Mouse (Mus musculus): Measurements from ENCODE around the gene Fam107b. TPM values are rescaled to one million over a fixed set of nuclear protein-coding genes. Genes with fewer than 3 reads are reported as not detected.

The Fam107b gene
- total RNA-seq, 2 experiments from 2014 or later, result 51.1 to 98.2 TPM

DNA sequence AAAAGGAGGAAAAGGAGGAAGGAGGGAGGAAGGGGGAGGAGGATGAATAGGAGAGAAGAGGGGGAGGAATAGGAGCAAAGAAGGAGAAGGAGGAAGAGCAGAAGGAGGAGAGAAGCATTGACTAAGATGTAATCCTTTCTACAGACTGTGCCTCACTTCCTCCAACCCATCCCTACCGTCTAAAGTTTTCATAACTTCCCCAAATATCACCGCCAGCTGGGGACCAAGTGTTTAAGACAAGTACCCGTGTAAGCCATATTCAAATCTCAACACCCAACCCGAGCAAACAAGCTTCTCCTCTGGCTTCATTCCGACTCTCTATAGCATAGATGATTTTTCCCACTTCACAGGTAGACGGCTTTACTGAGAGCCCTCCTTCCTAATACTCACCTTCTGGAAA is 86.5 kb downstream of the Fam107b start:
- no peak for ATAC-seq (replicated peaks; ENCODE audit: low FRiP score, low TSS enrichment, poor library complexity, severe bottlenecking)

DNA sequence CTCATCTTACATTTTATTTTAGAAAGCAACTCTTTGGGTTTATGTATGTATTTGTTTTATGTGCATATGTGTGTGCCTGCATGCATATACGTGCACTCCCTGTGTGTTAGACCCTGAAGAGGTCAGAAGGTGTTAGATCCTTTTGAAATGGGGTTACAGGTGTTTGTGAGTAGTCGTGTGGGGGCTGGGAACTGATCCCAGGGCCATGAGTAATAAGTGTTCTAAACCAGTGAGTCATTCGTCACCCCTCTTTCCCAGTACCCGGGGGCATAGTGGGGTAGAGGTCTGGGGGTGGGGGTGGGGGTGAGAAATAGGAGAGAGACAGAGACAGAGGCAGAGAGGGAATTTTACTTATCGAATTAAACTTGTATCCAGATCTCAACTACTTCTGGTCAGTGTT is 87.1 kb downstream of the Fam107b start:
- no peak for ATAC-seq (replicated peaks; ENCODE audit: low FRiP score, low TSS enrichment, poor library complexity, severe bottlenecking)

DNA sequence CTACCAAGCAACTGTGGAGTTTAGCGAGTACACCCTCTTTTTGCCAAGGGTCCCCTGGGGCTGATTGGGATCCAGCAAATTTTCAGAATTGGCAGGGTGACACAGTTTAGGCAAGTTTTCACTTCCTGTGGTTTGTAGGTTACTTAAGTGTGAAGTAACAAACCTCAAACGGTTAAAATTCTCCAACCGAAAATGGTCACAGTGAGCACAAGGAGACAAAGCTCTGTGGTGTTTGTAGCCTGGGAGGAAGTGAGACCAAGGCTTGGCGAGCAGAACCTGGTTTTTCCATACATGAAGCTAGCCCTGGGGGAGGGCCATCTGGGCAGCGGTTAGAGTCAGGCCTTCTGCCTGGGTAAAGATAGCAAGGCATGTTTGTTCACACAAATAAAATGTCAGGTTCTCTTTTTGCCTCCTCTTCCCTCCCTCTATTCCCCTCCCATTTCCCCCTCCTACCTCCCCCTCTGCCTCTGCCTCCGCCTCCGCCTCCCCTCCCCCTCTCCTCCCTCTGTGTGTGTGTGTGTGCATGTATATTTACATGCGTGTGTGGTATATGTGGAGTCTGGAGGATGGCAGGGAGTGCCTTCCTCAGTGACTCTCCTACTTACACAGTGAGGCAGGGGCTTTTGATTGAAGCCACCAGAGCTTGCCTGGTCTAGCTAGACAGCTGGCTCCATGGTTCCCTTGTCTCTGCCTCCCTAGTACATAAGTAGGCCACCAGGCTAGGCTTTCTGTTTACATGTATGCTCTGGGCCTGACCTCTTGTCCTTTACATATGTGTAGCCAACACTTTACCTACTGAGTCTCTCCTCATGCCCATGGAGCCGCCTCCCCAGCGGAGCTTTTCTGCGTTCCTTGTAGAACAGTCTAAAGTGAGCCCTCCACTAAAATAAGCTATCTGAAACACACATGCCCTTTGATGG is 87.8 kb downstream of the Fam107b start:
- peak; percentile 93 for ATAC-seq (replicated peaks; ENCODE audit: low FRiP score, low TSS enrichment, poor library complexity, severe bottlenecking)

DNA sequence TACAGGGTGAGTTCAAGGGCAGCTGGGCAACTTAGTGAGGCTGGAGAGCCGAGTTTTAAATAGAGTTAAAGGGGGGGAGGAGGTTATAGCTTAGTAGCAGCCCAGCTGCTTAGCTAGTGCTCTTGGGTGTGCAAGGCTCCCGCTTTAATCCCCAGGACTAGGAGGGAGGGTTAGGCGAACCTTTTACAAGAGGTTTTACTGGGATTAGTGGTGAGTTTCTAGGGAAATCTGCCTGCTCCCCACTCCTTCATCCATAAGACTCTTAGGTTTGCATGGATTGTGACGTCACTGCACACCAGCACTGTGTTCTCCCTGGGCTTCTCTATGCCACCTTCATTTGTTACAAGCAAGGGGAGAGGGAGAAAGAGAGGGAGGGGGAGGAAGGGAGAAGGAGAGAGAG is 88.6 kb downstream of the Fam107b start:
- no peak for ATAC-seq (replicated peaks; ENCODE audit: low FRiP score, low TSS enrichment, poor library complexity, severe bottlenecking)

DNA sequence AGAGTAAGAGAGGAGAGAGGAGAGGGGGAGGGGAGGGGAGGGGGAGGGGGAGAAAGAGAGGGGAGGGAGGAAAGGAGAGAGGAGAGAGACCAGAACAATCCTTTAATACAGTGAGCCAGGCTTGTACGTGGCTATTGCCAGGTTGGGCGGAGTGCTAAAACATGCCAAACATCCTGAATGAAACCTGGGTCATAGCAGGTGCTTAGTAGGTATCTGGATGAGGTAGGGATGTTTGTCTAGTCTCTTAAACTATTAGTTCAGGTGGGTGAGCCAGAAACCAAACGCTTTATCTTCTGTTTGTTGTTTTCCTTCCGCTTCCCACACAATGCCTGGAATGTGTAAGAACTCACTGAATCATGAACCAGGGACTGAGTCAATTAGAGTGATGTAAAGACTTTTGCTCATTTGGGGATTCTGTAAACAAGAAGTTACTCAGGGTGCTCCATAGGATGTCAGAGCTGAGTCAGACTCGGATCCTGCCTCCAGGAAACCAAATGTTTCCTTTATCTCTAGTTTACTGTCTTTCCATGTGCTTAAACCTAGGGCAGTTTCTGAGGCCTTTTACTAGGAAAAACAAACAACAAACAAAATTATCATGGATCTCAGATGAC is 89.1 kb downstream of the Fam107b start:
- no peak for ATAC-seq (replicated peaks; ENCODE audit: low FRiP score, low TSS enrichment, poor library complexity, severe bottlenecking)

- ATAC-seq (replicated peaks; ENCODE audit: low FRiP score, low TSS enrichment, poor library complexity, severe bottlenecking), result peak; percentile 26; the same call in 1 of the 2 replicates
Measured at GRCm38 (mm10) chr2:3664086-3664485, 93.8 kb downstream of the Fam107b start.

GRCm38 (mm10) chr2:3668682-3669081 is 98.4 kb downstream of the Fam107b start:
- no peak for ATAC-seq (replicated peaks; ENCODE audit: low FRiP score, low TSS enrichment, poor library complexity, severe bottlenecking)

GRCm38 (mm10) chr2:3669646-3670045 is 99.4 kb downstream of the Fam107b start:
- no peak for ATAC-seq (replicated peaks; ENCODE audit: low FRiP score, low TSS enrichment, poor library complexity, severe bottlenecking)

GRCm38 (mm10) chr2:3672654-3673367 is 102.5 kb downstream of the Fam107b start:
- ATAC-seq (replicated peaks; ENCODE audit: low FRiP score, low TSS enrichment, poor library complexity, severe bottlenecking), result no peak

- ATAC-seq (replicated peaks; ENCODE audit: low FRiP score, low TSS enrichment, poor library complexity, severe bottlenecking), result no peak
Measured at GRCm38 (mm10) chr2:3675481-3675880, 105.2 kb downstream of the Fam107b start.

DNA sequence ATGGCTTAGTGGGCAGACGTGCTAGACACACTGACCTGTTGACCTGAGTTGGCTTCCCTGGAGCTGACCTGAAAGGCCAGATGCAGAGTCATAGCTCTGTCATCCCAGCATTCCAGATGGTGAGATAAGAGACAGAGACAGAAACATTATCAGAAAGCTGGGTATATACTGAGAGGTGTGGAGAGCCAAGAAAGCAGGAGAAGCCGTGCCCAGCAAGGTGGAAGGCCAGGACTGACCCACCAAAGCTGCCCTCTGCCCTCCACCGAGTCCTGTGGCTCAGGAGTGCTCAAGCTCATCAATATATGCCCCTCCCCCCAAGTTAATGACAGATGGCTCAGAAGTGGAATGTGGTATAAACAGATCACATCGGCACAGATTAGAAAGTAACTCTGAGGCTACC is 112.4 kb downstream of the Fam107b start:
- ATAC-seq (replicated peaks; ENCODE audit: low FRiP score, low TSS enrichment, poor library complexity, severe bottlenecking), result no peak

DNA sequence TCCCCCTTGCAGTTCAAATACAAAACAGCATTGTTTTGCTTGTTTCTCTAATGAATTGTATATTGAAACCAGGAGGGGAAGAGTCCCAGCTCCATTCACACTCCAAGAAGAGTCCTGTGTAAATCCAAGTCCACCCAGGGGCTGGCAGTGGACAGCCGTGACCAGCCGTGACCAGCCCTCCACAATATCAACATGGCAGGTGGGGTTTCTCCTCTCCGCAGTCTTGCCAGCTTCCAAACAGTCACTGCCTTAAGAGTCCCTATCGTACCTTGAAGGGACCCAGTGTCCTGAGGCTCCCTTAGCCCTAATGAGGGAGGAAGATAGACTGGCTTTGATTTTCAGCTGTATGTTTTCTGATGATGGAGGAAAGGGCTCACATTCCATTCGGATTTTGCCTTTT is 113.1 kb downstream of the Fam107b start:
- no peak for ATAC-seq (replicated peaks; ENCODE audit: low FRiP score, low TSS enrichment, poor library complexity, severe bottlenecking)

DNA sequence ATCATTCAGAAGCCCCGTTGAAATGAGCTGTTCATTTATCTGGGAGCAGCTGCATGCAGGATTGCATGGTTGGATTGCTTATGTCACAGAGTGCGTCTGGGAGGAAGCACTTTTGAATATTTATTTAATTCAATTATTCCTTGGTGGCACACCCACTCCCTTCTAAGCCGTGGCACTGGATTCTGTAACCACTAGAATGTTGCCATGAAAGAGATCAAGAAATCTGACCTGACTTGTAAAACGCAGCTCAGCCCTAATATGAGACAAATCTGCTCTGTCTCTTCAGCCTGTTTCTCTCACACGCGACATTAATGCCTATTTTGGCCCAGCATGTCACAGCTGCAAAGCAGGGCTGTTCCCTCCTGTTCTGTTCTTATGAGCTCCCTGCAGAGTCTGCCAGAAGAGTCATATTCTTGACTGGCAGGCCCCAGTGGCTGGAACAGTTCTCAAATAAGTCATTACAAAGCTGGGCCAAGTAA is 113.5 kb downstream of the Fam107b start:
- ATAC-seq (replicated peaks; ENCODE audit: low FRiP score, low TSS enrichment, poor library complexity, severe bottlenecking), result no peak

- no peak for ATAC-seq (replicated peaks; ENCODE audit: low FRiP score, low TSS enrichment, poor library complexity, severe bottlenecking)
Measured at GRCm38 (mm10) chr2:3690221-3690620, 119.9 kb downstream of the Fam107b start.

DNA sequence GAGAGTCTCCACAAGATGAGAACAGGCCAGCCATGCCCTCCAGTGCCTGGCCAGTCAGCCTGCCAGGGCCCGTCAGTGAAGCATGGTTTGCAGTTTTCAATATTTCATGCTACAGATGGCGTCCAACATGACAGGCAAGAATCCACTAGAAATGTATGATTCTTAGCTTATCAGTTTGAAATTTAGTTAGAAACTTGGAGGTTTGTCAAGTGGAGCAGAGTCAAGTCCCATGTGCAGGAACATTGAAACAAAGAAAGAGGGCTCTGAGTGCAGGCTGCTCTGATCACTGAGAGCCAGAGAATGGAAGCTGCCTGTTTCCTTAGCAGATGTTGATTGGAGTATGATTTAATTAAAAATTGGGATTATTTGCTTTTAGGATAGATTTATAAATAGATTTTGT is 122.5 kb downstream of the Fam107b start:
- no peak for ATAC-seq (replicated peaks; ENCODE audit: low FRiP score, low TSS enrichment, poor library complexity, severe bottlenecking)

DNA sequence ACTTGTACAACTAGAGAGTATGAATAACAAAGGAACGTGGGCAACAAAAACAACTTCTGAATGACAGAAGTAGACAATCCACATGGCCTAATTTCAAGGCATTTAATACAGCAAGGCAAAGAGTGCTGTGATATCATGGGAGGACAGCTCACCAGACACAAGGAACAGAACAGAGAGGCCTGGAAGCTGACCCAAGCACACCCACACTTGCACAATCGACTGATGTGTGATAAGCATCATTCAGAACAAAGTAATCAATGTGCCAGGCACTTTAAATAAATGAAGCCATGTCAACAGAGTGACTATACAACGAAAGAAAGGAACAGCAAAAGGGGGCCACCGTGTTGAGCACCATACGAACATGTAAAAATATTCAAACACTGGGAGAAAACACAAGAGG is 125.6 kb downstream of the Fam107b start:
- no peak for ATAC-seq (replicated peaks; ENCODE audit: low FRiP score, low TSS enrichment, poor library complexity, severe bottlenecking)

GRCm38 (mm10) chr2:3700368-3700767 is 130.1 kb downstream of the Fam107b start:
- peak; percentile 42; the same call in 1 of the 2 replicates for ATAC-seq (replicated peaks; ENCODE audit: low FRiP score, low TSS enrichment, poor library complexity, severe bottlenecking)

- peak; percentile 39; the same call in 1 of the 2 replicates for ATAC-seq (replicated peaks; ENCODE audit: low FRiP score, low TSS enrichment, poor library complexity, severe bottlenecking)
Measured at GRCm38 (mm10) chr2:3702640-3703190, 132.4 kb downstream of the Fam107b start.

- ATAC-seq (replicated peaks; ENCODE audit: low FRiP score, low TSS enrichment, poor library complexity, severe bottlenecking), result no peak
Measured at GRCm38 (mm10) chr2:3703806-3704205, 133.5 kb downstream of the Fam107b start.
